Mouse (Mus musculus) intestine, embryonic 16.5 days (tissue): ENCODE data around the gene Rcl1. TPM values are rescaled to one million over a fixed set of nuclear protein-coding genes. Genes with fewer than 3 reads are reported as not detected.

ENCODE experiments used
- ATAC-seq: fragments of 200-750 bp; cut with Nextera tagmentation; 2 replicates; pipeline ENCODE4 v1.8.0; 2017; ENCODE audit warnings: moderate TSS enrichment, moderate library complexity
- H3K27ac ChIP-seq: fragments of 300-500 bp; sonication (generic); 2 replicates; pipeline ENCODE4 v1.5.1; 2014; ENCODE audit warnings: mild to moderate bottlenecking, low read length
- H3K27me3 ChIP-seq: fragments of 300-500 bp; sonication (generic); replicated peaks from 2 replicates; pipeline ENCODE4 v1.6.1; 2014; ENCODE audit warnings: low read length, control low read depth, mixed read lengths; ENCODE audit not compliant: control insufficient read depth, insufficient read depth
- H3K36me3 ChIP-seq: fragments of 300-500 bp; sonication (generic); 2 replicates; pipeline ENCODE4 v1.6.1; 2014; ENCODE audit warnings: low read length, control low read depth; ENCODE audit not compliant: control insufficient read depth, insufficient read depth
- H3K4me1 ChIP-seq: fragments of 300-500 bp; sonication (generic); 2 replicates; pipeline ENCODE4 v1.6.1; 2014; ENCODE audit warnings: low read length, control low read depth, mixed read lengths; ENCODE audit not compliant: control insufficient read depth, insufficient read depth
- H3K4me2 ChIP-seq: fragments of 300-500 bp; sonication (generic); 2 replicates; pipeline ENCODE4 v1.6.1; 2014; ENCODE audit warnings: low read depth, low read length, control low read depth
- H3K4me3 ChIP-seq: fragments of 300-500 bp; sonication (generic); 2 replicates; pipeline ENCODE4 v1.5.1; 2014; ENCODE audit warnings: mild to moderate bottlenecking, low read length
- H3K9ac ChIP-seq: fragments of 300-500 bp; sonication (generic); 2 replicates; pipeline ENCODE4 v1.6.1; 2014; ENCODE audit warnings: low read depth, low read length
- H3K9me3 ChIP-seq: fragments of 300-500 bp; sonication (generic); 2 replicates; pipeline ENCODE4 v1.6.1; 2016; ENCODE audit warnings: low read length, control low read depth; ENCODE audit not compliant: control insufficient read depth
- WGBS: fragments of 180-500 bp; shearing (Covaris S2); extraction: QIAGEN DNeasy Blood & Tissue Kit; methylation state at CpG from one replicate; pipeline ENCODE4 v1.1.7; 2014; 5-methylcytosine and 5-hydroxymethylcytosine counted together
- polyA plus RNA-seq: library from polyadenylated mRNA; unstranded; fragments of >200 nt; fragmentation: Nextera tagmentation; extraction: Ambion mirVana; gene quantifications from 2 replicates; pipeline ENCODE4 v1.2.1, GENCODE M21; 2015

Gene Rcl1
- polyA plus RNA-seq, 1 experiment from 2014 or later = 62.0 TPM

GRCm38 (mm10) chr19:29155552-29155951 lies 54.4 kb downstream of the Rcl1 start:
- Histone ChIP-seq H3K27me3 (no peaks in the 10 kb centered on the region), H3K9me3 (no peaks in the 10 kb centered on the region), H3K4me3 (no peak overlapping the region), H3K9ac (no peak overlapping the region), H3K4me1 (no peaks in the 10 kb centered on the region), H3K36me3 (no peaks in the 10 kb centered on the region), H3K4me2 (no peak overlapping the region), H3K27ac (no peak overlapping the region)
- no peak for ATAC-seq
- 60% methylated on average over 3 of the region's 3 CpGs for WGBS

GRCm38 (mm10) chr19:29156417-29156816 lies 55.2 kb downstream of the Rcl1 start:
- Histone ChIP-seq H3K4me1 (no peaks in the 10 kb centered on the region), H3K27ac (no peak overlapping the region), H3K4me2 (no peak overlapping the region), H3K9me3 (no peaks in the 10 kb centered on the region), H3K9ac (no peak overlapping the region), H3K4me3 (no peak overlapping the region), H3K36me3 (no peaks in the 10 kb centered on the region), H3K27me3 (no peaks in the 10 kb centered on the region)
- 45% methylated on average over 3 of the region's 3 CpGs for WGBS
- peak; percentile 26; the same call in 1 of the 2 replicates for ATAC-seq

GRCm38 (mm10) chr19:29157678-29158466 lies 56.7 kb downstream of the Rcl1 start:
- Histone ChIP-seq H3K9me3 (no peaks in the 10 kb centered on the region), H3K27me3 (no peaks in the 10 kb centered on the region)
- WGBS = 91% methylated on average over 5 of the region's 5 CpGs

GRCm38 (mm10) chr19:29158486-29158885 lies 57.3 kb downstream of the Rcl1 start:
- Histone ChIP-seq H3K4me2 (no peak overlapping the region), H3K9ac (no peak overlapping the region), H3K4me1 (no peaks in the 10 kb centered on the region), H3K4me3 (no peak overlapping the region), H3K27ac (no peak overlapping the region), H3K9me3 (no peaks in the 10 kb centered on the region), H3K36me3 (no peaks in the 10 kb centered on the region), H3K27me3 (no peaks in the 10 kb centered on the region)
- no peak for ATAC-seq
- WGBS = 81% methylated on average over 3 of the region's 3 CpGs

More at GRCm38 (mm10) chr19:29157678-29158466, 56.7 kb downstream of the Rcl1 start:
- Histone ChIP-seq H3K4me3 (no peak overlapping the region), H3K9ac (no peak overlapping the region), H3K4me1 (no peaks in the 10 kb centered on the region), H3K4me2 (no peak overlapping the region), H3K36me3 (no peaks in the 10 kb centered on the region), H3K27ac (no peak overlapping the region)
- no peak for ATAC-seq

- no peak for ATAC-seq
Measured at GRCm38 (mm10) chr19:29163817-29164527, 62.8 kb downstream of the Rcl1 start.

GRCm38 (mm10) chr19:29164528-29165166 lies 63.5 kb downstream of the Rcl1 start:
- no peaks in the 10 kb centered on the region for H3K9me3 ChIP-seq
- no peaks in the 10 kb centered on the region for H3K4me1 ChIP-seq
- H3K4me2 ChIP-seq = no peak overlapping the region
- ATAC-seq = no peak
- no peak overlapping the region for H3K27ac ChIP-seq
- no peak overlapping the region for H3K9ac ChIP-seq
- H3K27me3 ChIP-seq = no peaks in the 10 kb centered on the region
- no peak overlapping the region for H3K4me3 ChIP-seq
- WGBS = 84% methylated on average over 7 of the region's 7 CpGs
- no peaks in the 10 kb centered on the region for H3K36me3 ChIP-seq

More at GRCm38 (mm10) chr19:29163817-29164527, 62.8 kb downstream of the Rcl1 start:
- H3K36me3 ChIP-seq = no peaks in the 10 kb centered on the region
- H3K9me3 ChIP-seq = no peaks in the 10 kb centered on the region
- H3K4me1 ChIP-seq = no peaks in the 10 kb centered on the region
- H3K4me3 ChIP-seq = no peak overlapping the region
- H3K4me2 ChIP-seq = no peak overlapping the region
- no peak overlapping the region for H3K27ac ChIP-seq
- H3K27me3 ChIP-seq = no peaks in the 10 kb centered on the region
- H3K9ac ChIP-seq = no peak overlapping the region
- WGBS = 82% methylated on average over 4 of the region's 4 CpGs

GRCm38 (mm10) chr19:29167938-29168337 lies 66.8 kb downstream of the Rcl1 start:
- H3K4me1 ChIP-seq = no peaks in the 10 kb centered on the region
- H3K27me3 ChIP-seq = no peaks in the 10 kb centered on the region
- H3K4me2 ChIP-seq = no peak overlapping the region
- 87% methylated on average over 6 of the region's 6 CpGs for WGBS
- no peak overlapping the region for H3K27ac ChIP-seq
- no peaks in the 10 kb centered on the region for H3K36me3 ChIP-seq
- H3K9me3 ChIP-seq = no peaks in the 10 kb centered on the region
- ATAC-seq = no peak
- H3K4me3 ChIP-seq = no peak overlapping the region
- H3K9ac ChIP-seq = no peak overlapping the region

GRCm38 (mm10) chr19:29180336-29180735 lies 79.2 kb downstream of the Rcl1 start:
- peaks cover 4% of the 10 kb centered on the region; the same call in 1 of the 2 replicates for H3K9me3 ChIP-seq
- H3K4me1 ChIP-seq = no peaks in the 10 kb centered on the region
- H3K4me3 ChIP-seq = no peak overlapping the region
- H3K27me3 ChIP-seq = no peaks in the 10 kb centered on the region
- 87% methylated on average over 4 of the region's 4 CpGs for WGBS
- H3K27ac ChIP-seq = no peak overlapping the region
- no peak for ATAC-seq
- H3K36me3 ChIP-seq = no peaks in the 10 kb centered on the region
- H3K9ac ChIP-seq = no peak overlapping the region
- H3K4me2 ChIP-seq = no peak overlapping the region

- Histone ChIP-seq H3K27me3 (no peaks in the 10 kb centered on the region), H3K4me2 (no peak overlapping the region), H3K36me3 (no peaks in the 10 kb centered on the region), H3K4me3 (no peak overlapping the region), H3K4me1 (no peaks in the 10 kb centered on the region), H3K27ac (no peak overlapping the region), H3K9ac (no peak overlapping the region), H3K9me3 (peaks cover 4% of the 10 kb centered on the region; the same call in 1 of the 2 replicates)
- 80% methylated on average over 5 of the region's 5 CpGs for WGBS
- ATAC-seq = no peak
Measured at GRCm38 (mm10) chr19:29182166-29182565, 81.0 kb downstream of the Rcl1 start.
